Mouse (Mus musculus) lung, postnatal 0 days (tissue): Measurements from ENCODE around the gene Rpl11.

Experiments
- CTCF ChIP-seq: IDR thresholded peaks from 2 replicates; pipeline ENCODE4 v1.5.1; 2016; ENCODE audit warnings: antibody characterized with exemption, mild to moderate bottlenecking
- EP300 ChIP-seq: IDR thresholded peaks from 2 replicates; pipeline ENCODE4 v1.6.1; 2016; ENCODE audit warnings: antibody characterized with exemption, mild to moderate bottlenecking, control low read depth

DNA sequence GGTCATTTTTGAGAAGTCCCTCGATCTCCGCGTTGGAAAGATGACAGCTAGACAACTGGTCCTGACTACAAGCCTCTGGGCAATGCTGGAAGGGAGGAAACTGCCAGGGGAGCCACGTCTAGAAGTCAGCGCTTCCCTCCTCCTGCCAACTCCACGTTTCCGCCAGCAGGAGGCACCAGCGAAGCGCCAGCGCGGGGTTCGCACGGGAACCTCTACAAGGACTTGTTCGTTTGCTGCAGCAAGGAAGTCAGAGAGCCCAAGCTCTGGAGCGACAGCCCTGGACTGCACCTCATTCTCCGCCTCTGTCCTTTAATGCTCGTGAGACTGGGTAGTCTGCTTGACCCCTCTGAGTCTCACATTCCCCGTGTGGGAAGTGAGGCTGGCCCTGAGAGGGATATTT lies 16.7 kb upstream of the Rpl11 start:
- peak; percentile 99 for TF ChIP-seq CTCF
- no peak for TF ChIP-seq EP300
